In genomic region chr1:133419178-133419834, GRCm38 (mm10) we compare ENCODE assay signal across 17 mouse cellular contexts. TPM values are rescaled to one million over a fixed set of nuclear protein-coding genes. Genes with fewer than 3 reads are reported as not detected.
DNase-seq lines count a peak whose midpoint lies in the region; ATAC-seq and TF ChIP-seq lines count a peak whose summit lies in the region.
"Had no signal": no experiment of that assay in that cellular context is flagged by ENCODE, and none has a peak within 500 bp of the region (broad histone marks: within the 10 kb centered on the region; RNA-seq: fewer than 3 reads in every experiment).

No protein-coding gene starts in this region.

- ATAC-seq in midbrain, embryonic 15.5 days (replicated peaks) = no peak
- no peak for ATAC-seq in neural tube, embryonic 12.5 days (ENCODE audit: low FRiP score, low read depth)
- ATAC-seq: Patski had no signal

- H3K9me3 ChIP-seq in midbrain, embryonic 10.5 days (replicated peaks) = no peaks in the 10 kb centered on the region
- H3K9me3 ChIP-seq in midbrain, embryonic 15.5 days = no peaks in the 10 kb centered on the region
- no peaks in the 10 kb centered on the region for H3K9me3 ChIP-seq in neural tube, embryonic 12.5 days
- H3K9me3 ChIP-seq: limb, embryonic 15.5 days; megakaryocyte, embryonic 14.5 days had no signal

- no peak for TF ChIP-seq EP300 in heart, adult 2 months (IDR thresholded peaks at IDR 0.05; ENCODE audit: insufficient read depth, low read depth, low read length)

- intact Hi-C loops in heart, adult 2 months (cut with DNase I) = no loop called here
- intact Hi-C loops in heart, postnatal 14 days (cut with DNase I) = no loop called here

- DNase-seq in heart, adult 2 months = no peak
- no peak for DNase-seq in heart, postnatal 14 days
- DNase-seq in kidney, adult 2 months = no peak
- no peak for DNase-seq in kidney, postnatal 4 days
- no peak for DNase-seq in midbrain, embryonic 10.5 days (ENCODE audit: low spot score)
- no peak for DNase-seq in c-Kit-positive CD71-positive TER-119-positive erythroid progenitor cells, embryonic 14.5 days (ENCODE audit: low spot score)
- DNase-seq: B cell, adult 2 months; cerebellum, adult 11 months; cerebellum, postnatal 36 days; gastrocnemius, postnatal 14 days; right cerebral cortex, postnatal 25 days; thymus, adult 18-20 months had no signal

- no peak for TF ChIP-seq POLR2A in heart, adult 2 months (IDR thresholded peaks at IDR 0.05; ENCODE audit: insufficient read depth, low read depth, low read length)
- no peak for TF ChIP-seq POLR2A in kidney, adult 2 months (IDR thresholded peaks at IDR 0.05; ENCODE audit: low read depth, low read length)

- no peaks in the 10 kb centered on the region for H3K27me3 ChIP-seq in heart, adult 2 months (ENCODE audit: control insufficient read depth, insufficient read depth, low read length)
- no peaks in the 10 kb centered on the region for H3K27me3 ChIP-seq in kidney, adult 2 months (replicated peaks; ENCODE audit: control insufficient read depth, insufficient read depth, low read length)
- H3K27me3 ChIP-seq in midbrain, embryonic 10.5 days (ENCODE audit: low read depth, poor library complexity, severe bottlenecking) = no peaks in the 10 kb centered on the region
- H3K27me3 ChIP-seq in midbrain, embryonic 15.5 days (replicated peaks) = no peaks in the 10 kb centered on the region
- H3K27me3 ChIP-seq in neural tube, embryonic 12.5 days (replicated peaks) = no peaks in the 10 kb centered on the region

- peak overlapping the region; percentile 62; the same call in 1 of the 2 replicates for H3K4me3 ChIP-seq in heart, adult 2 months
- H3K4me3 ChIP-seq in kidney, adult 2 months (ENCODE audit: insufficient read depth, low read depth, low read length) = no peak overlapping the region
- 0 out of 2 replicates have a peak overlapping the region, but pooled peaks have one; percentile 52 for H3K4me3 ChIP-seq in midbrain, embryonic 10.5 days
- no peak overlapping the region for H3K4me3 ChIP-seq in midbrain, embryonic 15.5 days
- no peak overlapping the region for H3K4me3 ChIP-seq in neural tube, embryonic 12.5 days
- H3K4me3 ChIP-seq: megakaryocyte, embryonic 14.5 days had no signal

- 76% methylated on average over 3 of the region's 3 CpGs for WGBS in heart, adult 2 months
- 70% methylated on average over 3 of the region's 3 CpGs for WGBS in kidney, adult 2 months
- 77% methylated on average over 3 of the region's 3 CpGs for WGBS in midbrain, embryonic 10.5 days
- WGBS in midbrain, embryonic 15.5 days = 69% methylated on average over 3 of the region's 3 CpGs
- WGBS in neural tube, embryonic 12.5 days = 66% methylated on average over 3 of the region's 3 CpGs

- peaks cover 7% of the 10 kb centered on the region for H3K79me2 ChIP-seq in heart, adult 2 months (replicated peaks; ENCODE audit: control insufficient read depth, insufficient read depth, low read length)

- peaks cover 36% of the 10 kb centered on the region for H3K4me1 ChIP-seq in heart, adult 2 months (ENCODE audit: control insufficient read depth, insufficient read depth, low read length)
- H3K4me1 ChIP-seq in kidney, adult 2 months (ENCODE audit: control insufficient read depth, insufficient read depth, low read length) = peaks cover 49% of the 10 kb centered on the region
- peaks cover 86% of the 10 kb centered on the region for H3K4me1 ChIP-seq in midbrain, embryonic 10.5 days
- peaks cover 49% of the 10 kb centered on the region for H3K4me1 ChIP-seq in midbrain, embryonic 15.5 days
- H3K4me1 ChIP-seq in neural tube, embryonic 12.5 days = peaks cover 54% of the 10 kb centered on the region

- no peaks in the 10 kb centered on the region for H3K36me3 ChIP-seq in heart, adult 2 months (ENCODE audit: control insufficient read depth, insufficient read depth, low read length)
- H3K36me3 ChIP-seq in kidney, adult 2 months (ENCODE audit: control insufficient read depth, insufficient read depth, low read length) = no peaks in the 10 kb centered on the region
- H3K36me3 ChIP-seq in midbrain, embryonic 10.5 days = peaks cover 14% of the 10 kb centered on the region
- H3K36me3 ChIP-seq in midbrain, embryonic 15.5 days (replicated peaks) = no peaks in the 10 kb centered on the region
- H3K36me3 ChIP-seq in neural tube, embryonic 12.5 days = no peaks in the 10 kb centered on the region
- H3K36me3 ChIP-seq: limb, embryonic 15.5 days had no signal

- TF ChIP-seq CTCF in heart, adult 2 months (IDR thresholded peaks at IDR 0.05) = no peak
- no peak for TF ChIP-seq CTCF in kidney, adult 2 months (conservative IDR thresholded peaks at IDR 0.05; ENCODE audit: insufficient read depth, insufficient read length, low read depth, low read length)

- H3K27ac ChIP-seq in heart, adult 2 months = peak overlapping the region; percentile 95
- peak overlapping the region; percentile 92 for H3K27ac ChIP-seq in kidney, adult 2 months (ENCODE audit: insufficient read depth, low read depth, low read length)
- peak overlapping the region; percentile 89; the same call in 1 of the 2 replicates for H3K27ac ChIP-seq in midbrain, embryonic 10.5 days (replicated peaks)
- H3K27ac ChIP-seq in midbrain, embryonic 15.5 days = no peak overlapping the region
- H3K27ac ChIP-seq in neural tube, embryonic 12.5 days = no peak overlapping the region
- H3K27ac ChIP-seq: limb, embryonic 15.5 days had no signal

- peak overlapping the region; percentile 11; the same call in 1 of the 2 replicates for H3K9ac ChIP-seq in heart, adult 2 months (ENCODE audit: low read depth, low read length)
- no peak overlapping the region for H3K9ac ChIP-seq in midbrain, embryonic 15.5 days
- 0 out of 2 replicates have a peak overlapping the region, but pooled peaks have one; percentile 22 for H3K9ac ChIP-seq in neural tube, embryonic 12.5 days
- H3K9ac ChIP-seq: limb, embryonic 15.5 days had no signal

- no peak overlapping the region for H3K4me2 ChIP-seq in midbrain, embryonic 15.5 days
- H3K4me2 ChIP-seq in neural tube, embryonic 12.5 days (replicated peaks) = no peak overlapping the region

RNA-seq across cellular contexts. Expression of gene Sox13, which starts 4.9 kb away (rescaled TPM):
- total RNA-seq in heart, adult 2 months (2021) = 10 to 100 TPM; 15.3 to 16.2 TPM
- polyA plus RNA-seq in heart, adult 2 months (2012; rRNA removed) = 24.7 and 28.5 TPM in 2 replicates
- total RNA-seq in heart, postnatal 14 days (2021) = 10 to 100 TPM; 22.3 to 23.9 TPM
- 46.7 and 51.2 TPM in 2 replicates for polyA plus RNA-seq in kidney, adult 2 months (2012; rRNA removed)
- 28.5 and 32.0 TPM in 2 replicates for polyA plus RNA-seq in midbrain, embryonic 10.5 days (2016; fragmentation: Nextera tagmentation; extraction: Ambion mirVana)
- 6.5 and 7.4 TPM in 2 replicates for polyA plus RNA-seq in midbrain, embryonic 15.5 days (2015; fragmentation: Nextera tagmentation; extraction: Ambion mirVana)
- polyA plus RNA-seq in neural tube, embryonic 12.5 days (2016; fragmentation: Nextera tagmentation; extraction: Ambion mirVana) = 14.2 and 14.8 TPM in 2 replicates

RNA-seq across cellular contexts. Expression of gene Etnk2, which starts 55.9 kb away (rescaled TPM):
- total RNA-seq in heart, adult 2 months (2021) = under 1 TPM; 0.29 to 0.93 TPM
- polyA plus RNA-seq in heart, adult 2 months (2012; rRNA removed) = 0.70 and 0.84 TPM in 2 replicates
- under 1 TPM; 0.49 to 0.67 TPM for total RNA-seq in heart, postnatal 14 days (2021)
- polyA plus RNA-seq in kidney, adult 2 months (2012; rRNA removed) = 5.4 and 5.6 TPM in 2 replicates
- 3.4 and 3.9 TPM in 2 replicates for polyA plus RNA-seq in midbrain, embryonic 10.5 days (2016; fragmentation: Nextera tagmentation; extraction: Ambion mirVana)
- 20.0 and 21.9 TPM in 2 replicates for polyA plus RNA-seq in midbrain, embryonic 15.5 days (2015; fragmentation: Nextera tagmentation; extraction: Ambion mirVana)
- 5.6 TPM in 2 replicates for polyA plus RNA-seq in neural tube, embryonic 12.5 days (2016; fragmentation: Nextera tagmentation; extraction: Ambion mirVana)

Comparison
In these comparisons a context has a peak if more than half of its experiments do, and no peak if none do; other contexts are left out.
1. H3K27ac ChIP-seq: peak in heart, adult 2 months (single experiment), kidney, adult 2 months (single experiment) and midbrain, embryonic 10.5 days (single experiment); none in midbrain, embryonic 15.5 days (single experiment) and neural tube, embryonic 12.5 days (single experiment).
2. H3K4me3 ChIP-seq: peak in heart, adult 2 months (single experiment) and midbrain, embryonic 10.5 days (single experiment); none in kidney, adult 2 months (single experiment), midbrain, embryonic 15.5 days (single experiment) and neural tube, embryonic 12.5 days (single experiment).